Mouse (Mus musculus) kidney, postnatal 0 days (tissue): ENCODE measurements at regions not wholly inside any gene's neighbourhood (a gene's known extent, or its start where the extent isn't known, plus 50 kb on each side); places are given as distances from the start of the nearest gene placed in this dataset.
"Not testable (repeated sequence)": the region's sequence is repeated elsewhere in the genome, so short reads cannot be mapped to it uniquely, and the experiment has no call there.

Experiments
- ATAC-seq: fragments of 200-750 bp; cut with Nextera tagmentation; replicated peaks from 2 replicates; pipeline ENCODE4 v1.8.0; 2017; ENCODE audit warnings: low read depth, moderate number of reproducible peaks, moderate TSS enrichment, moderate library complexity; ENCODE audit not compliant: low FRiP score
- DNase-seq: peaks from one replicate; pipeline ENCODE4 v3.0.0-alpha.2; 2016; ENCODE audit warnings: low spot score
- H3K27ac ChIP-seq: fragments of 300-500 bp; sonication (generic); 2 replicates; pipeline ENCODE4 v1.5.1; 2014; ENCODE audit warnings: mild to moderate bottlenecking
- H3K27me3 ChIP-seq: fragments of 300-500 bp; sonication (generic); 2 replicates; pipeline ENCODE4 v1.6.1; 2014; ENCODE audit warnings: low read length, mixed read lengths; ENCODE audit not compliant: insufficient read depth
- H3K36me3 ChIP-seq: fragments of 300-500 bp; sonication (generic); 2 replicates; pipeline ENCODE4 v1.6.1; 2014; ENCODE audit warnings: low read length, mixed read lengths; ENCODE audit not compliant: insufficient read depth
- H3K4me1 ChIP-seq: fragments of 300-500 bp; sonication (generic); replicated peaks from 2 replicates; pipeline ENCODE4 v1.6.1; 2014; ENCODE audit warnings: antibody characterized with exemption, low read length, mixed read lengths; ENCODE audit not compliant: insufficient read depth
- H3K4me2 ChIP-seq: fragments of 300-500 bp; sonication (generic); 2 replicates; pipeline ENCODE4 v1.6.1; 2014; ENCODE audit warnings: mild to moderate bottlenecking, low read length, moderate library complexity, mixed read lengths
- H3K4me3 ChIP-seq: fragments of 300-500 bp; sonication (generic); replicated peaks from 2 replicates; pipeline ENCODE4 v1.5.1; 2014; ENCODE audit warnings: low read depth, low read length
- H3K9ac ChIP-seq: fragments of 300-500 bp; sonication (generic); 2 replicates; pipeline ENCODE4 v1.6.1; 2014; ENCODE audit warnings: low read depth, low read length
- H3K9me3 ChIP-seq: fragments of 300-500 bp; sonication (generic); replicated peaks from 2 replicates; pipeline ENCODE4 v1.6.1; 2016; ENCODE audit warnings: low read length, inconsistent platforms, mixed read lengths
- CTCF ChIP-seq: IDR thresholded peaks from 2 replicates; pipeline ENCODE4 v1.5.1; 2016; ENCODE audit warnings: antibody characterized with exemption, low read depth, mild to moderate bottlenecking, moderate library complexity
- WGBS: fragments of 180-500 bp; shearing (Covaris S2); extraction: QIAGEN DNeasy Blood & Tissue Kit; methylation state at CpG from one replicate; pipeline ENCODE4 v1.1.7; 2014; 5-methylcytosine and 5-hydroxymethylcytosine counted together

GRCm38 (mm10) chr16:73561216-73561615 lies 850.4 kb downstream of the Robo2 start:
- Histone ChIP-seq H3K9ac (no peak overlapping the region), H3K9me3 (no peaks in the 10 kb centered on the region), H3K27me3 (no peaks in the 10 kb centered on the region), H3K4me2 (no peak overlapping the region), H3K4me3 (no peak overlapping the region), H3K27ac (no peak overlapping the region), H3K36me3 (no peaks in the 10 kb centered on the region), H3K4me1 (no peaks in the 10 kb centered on the region)
- ATAC-seq = no peak
- TF ChIP-seq CTCF = no peak
- DNase-seq = peak; percentile 29
- 28% methylated on average over 7 of the region's 7 CpGs for WGBS

GRCm38 (mm10) chr16:73556940-73557339 lies 854.7 kb downstream of the Robo2 start:
- WGBS = 75% methylated on average over 4 of the region's 4 CpGs
- TF ChIP-seq CTCF = no peak
- Histone ChIP-seq H3K9me3 (no peaks in the 10 kb centered on the region), H3K9ac (no peak overlapping the region), H3K36me3 (no peaks in the 10 kb centered on the region), H3K27me3 (no peaks in the 10 kb centered on the region), H3K4me2 (no peak overlapping the region), H3K4me3 (no peak overlapping the region), H3K27ac (no peak overlapping the region), H3K4me1 (no peaks in the 10 kb centered on the region)
- ATAC-seq (no peak), DNase-seq (no peak)

- Histone ChIP-seq H3K27ac (no peak overlapping the region), H3K4me2 (no peak overlapping the region), H3K27me3 (no peaks in the 10 kb centered on the region), H3K4me3 (no peak overlapping the region), H3K4me1 (no peaks in the 10 kb centered on the region), H3K9me3 (no peaks in the 10 kb centered on the region), H3K9ac (no peak overlapping the region), H3K36me3 (no peaks in the 10 kb centered on the region)
- DNase-seq (no peak), ATAC-seq (no peak)
- TF ChIP-seq CTCF = no peak
- 66% methylated on average over 3 of the region's 3 CpGs for WGBS
These were observed 868.0 kb downstream of the Robo2 start for GRCm38 (mm10) chr16:73543651-73544050.

GRCm38 (mm10) chr16:73538040-73538439 lies 873.6 kb downstream of the Robo2 start:
- no peak overlapping the region for H3K4me2 ChIP-seq
- no peaks in the 10 kb centered on the region for H3K36me3 ChIP-seq
- DNase-seq (no peak), ATAC-seq (no peak)
- 88% methylated on average over 7 of the region's 7 CpGs for WGBS
- no peaks in the 10 kb centered on the region for H3K9me3 ChIP-seq
- TF ChIP-seq CTCF = no peak
- no peak overlapping the region for H3K9ac ChIP-seq
- no peak overlapping the region for H3K27ac ChIP-seq
- H3K27me3 ChIP-seq = no peaks in the 10 kb centered on the region
- no peak overlapping the region for H3K4me3 ChIP-seq
- no peaks in the 10 kb centered on the region for H3K4me1 ChIP-seq

- H3K4me2 ChIP-seq = no peak overlapping the region
- H3K4me1 ChIP-seq = no peaks in the 10 kb centered on the region
- no peaks in the 10 kb centered on the region for H3K9me3 ChIP-seq
- H3K27me3 ChIP-seq = no peaks in the 10 kb centered on the region
- ATAC-seq (no peak), DNase-seq (no peak)
- no peak overlapping the region for H3K4me3 ChIP-seq
- H3K9ac ChIP-seq = no peak overlapping the region
- H3K27ac ChIP-seq = no peak overlapping the region
- no peaks in the 10 kb centered on the region for H3K36me3 ChIP-seq
- WGBS = 89% methylated on average over 7 of the region's 7 CpGs
- no peak for TF ChIP-seq CTCF
These were observed 874.1 kb downstream of the Robo2 start for GRCm38 (mm10) chr16:73537541-73537940.

- no peak for TF ChIP-seq CTCF
- no peaks in the 10 kb centered on the region for H3K27me3 ChIP-seq
- no peak overlapping the region for H3K27ac ChIP-seq
- H3K4me1 ChIP-seq = no peaks in the 10 kb centered on the region
- peak overlapping the region; percentile 51; the same call in 1 of the 2 replicates for H3K4me2 ChIP-seq
- no peaks in the 10 kb centered on the region for H3K9me3 ChIP-seq
- H3K36me3 ChIP-seq = no peaks in the 10 kb centered on the region
- 0 out of 2 replicates have a peak overlapping the region, but pooled peaks have one; percentile 14 for H3K4me3 ChIP-seq
- H3K9ac ChIP-seq = no peak overlapping the region
- DNase-seq (peak; percentile 97), ATAC-seq (peak; percentile 89)
- WGBS = 17% methylated on average over 10 of the region's 10 CpGs
These were observed 881.4 kb downstream of the Robo2 start for GRCm38 (mm10) chr16:73530191-73530590.

GRCm38 (mm10) chr16:73522931-73523330 lies 888.7 kb downstream of the Robo2 start:
- not testable (repeated sequence) for ATAC-seq, H3K27me3 ChIP-seq, H3K36me3 ChIP-seq, H3K9ac ChIP-seq, H3K9me3 ChIP-seq, H3K27ac ChIP-seq, H3K4me2 ChIP-seq, DNase-seq, H3K4me3 ChIP-seq, H3K4me1 ChIP-seq
- WGBS = 73% methylated on average over 3 of the region's 3 CpGs
